Mouse (Mus musculus) thymus, adult 2 months (tissue): ENCODE data around the gene Smyd4. TPM values are rescaled to one million over a fixed set of nuclear protein-coding genes. Genes with fewer than 3 reads are reported as not detected.
A peak's percentile ranks its signal among the peaks of the same experiment; 100 is the strongest.

Experiments
- DNase-seq: peaks from one replicate; pipeline ENCODE4 v3.0.0; 2021
- H3K27ac ChIP-seq: fragments of 200-500 bp; 2 replicates; pipeline ENCODE4 v1.5.1; 2012; ENCODE audit warnings: low read length, control low read depth; ENCODE audit not compliant: control insufficient read depth, insufficient read depth
- H3K27me3 ChIP-seq: fragments of 200-500 bp; 2 replicates; pipeline ENCODE4 v1.6.1; 2012; ENCODE audit warnings: mild to moderate bottlenecking, low read length, moderate library complexity, mixed read lengths; ENCODE audit not compliant: control insufficient read depth, insufficient read depth
- H3K36me3 ChIP-seq: fragments of 200-500 bp; 2 replicates; pipeline ENCODE4 v1.6.1; 2012; ENCODE audit warnings: mild to moderate bottlenecking, low read length, moderate library complexity; ENCODE audit not compliant: control insufficient read depth, insufficient read depth
- H3K4me1 ChIP-seq: fragments of 200-500 bp; replicated peaks from 2 replicates; pipeline ENCODE4 v1.6.1; 2012; ENCODE audit warnings: low read length; ENCODE audit not compliant: control insufficient read depth, insufficient read depth
- H3K4me3 ChIP-seq: fragments of 200-500 bp; 2 replicates; pipeline ENCODE4 v1.5.1; 2012; ENCODE audit warnings: mild to moderate bottlenecking, low read length, control low read depth, moderate library complexity; ENCODE audit not compliant: control insufficient read depth, insufficient read depth
- CTCF ChIP-seq: fragments of 200-500 bp; IDR thresholded peaks from 2 replicates; pipeline ENCODE4 v1.5.1; 2012; ENCODE audit warnings: mild to moderate bottlenecking, control low read depth, low read length, moderate library complexity, borderline replicate concordance; ENCODE audit not compliant: control insufficient read depth, poor library complexity, insufficient read depth; ENCODE audit errors: extremely low read depth
- POLR2A ChIP-seq: fragments of 200-500 bp; IDR thresholded peaks from 2 replicates; pipeline ENCODE4 v1.6.1; 2012; ENCODE audit warnings: mild to moderate bottlenecking, low read length, control low read depth, moderate library complexity; ENCODE audit not compliant: control insufficient read depth, poor library complexity, insufficient read depth; ENCODE audit errors: extremely low read depth
- WGBS: fragments of 180-500 bp; shearing (Covaris S2); methylation state at CpG from one replicate; pipeline ENCODE4 v1.1.7; 2018; 5-methylcytosine and 5-hydroxymethylcytosine counted together
- polyA plus RNA-seq: library from polyadenylated mRNA; depleted of rRNA; stranded (reverse); fragments of >200 nt; gene quantifications from 2 replicates; pipeline ENCODE4 v1.2.3, GENCODE M21; 2012; rRNA removed

Smyd4 gene
- polyA plus RNA-seq, 1 experiment = 5.6 TPM

DNA sequence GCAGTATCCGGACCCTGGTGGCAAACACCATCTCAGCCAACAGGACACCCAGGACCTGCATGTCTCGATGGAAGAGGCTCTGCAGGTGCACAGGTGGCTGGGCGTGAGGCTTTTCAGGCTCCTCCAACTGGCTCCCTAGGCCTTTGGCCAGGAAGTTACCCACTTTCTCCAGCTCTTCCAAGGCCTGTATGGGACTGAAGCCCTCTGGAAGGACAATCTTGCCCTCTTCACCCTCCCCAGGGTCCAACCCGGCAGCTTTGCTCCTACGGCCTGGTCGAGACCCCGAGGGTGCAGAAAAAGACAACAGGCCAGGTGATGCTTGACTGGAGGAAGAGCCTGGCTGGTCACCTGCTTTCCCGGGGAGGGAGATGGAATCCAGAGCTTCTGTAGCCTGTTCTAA, 103.8 kb downstream of the Smyd4 start:
- Histone ChIP-seq H3K4me3 (no peak overlapping the region), H3K4me1 (peaks cover 41% of the 10 kb centered on the region), H3K27me3 (no peaks in the 10 kb centered on the region), H3K36me3 (peaks cover 18% of the 10 kb centered on the region), H3K27ac (no peak overlapping the region)
- 98% methylated on average over 8 of the region's 8 CpGs for WGBS
- no peak for TF ChIP-seq POLR2A
- TF ChIP-seq CTCF = no peak
- no peak for DNase-seq

DNA sequence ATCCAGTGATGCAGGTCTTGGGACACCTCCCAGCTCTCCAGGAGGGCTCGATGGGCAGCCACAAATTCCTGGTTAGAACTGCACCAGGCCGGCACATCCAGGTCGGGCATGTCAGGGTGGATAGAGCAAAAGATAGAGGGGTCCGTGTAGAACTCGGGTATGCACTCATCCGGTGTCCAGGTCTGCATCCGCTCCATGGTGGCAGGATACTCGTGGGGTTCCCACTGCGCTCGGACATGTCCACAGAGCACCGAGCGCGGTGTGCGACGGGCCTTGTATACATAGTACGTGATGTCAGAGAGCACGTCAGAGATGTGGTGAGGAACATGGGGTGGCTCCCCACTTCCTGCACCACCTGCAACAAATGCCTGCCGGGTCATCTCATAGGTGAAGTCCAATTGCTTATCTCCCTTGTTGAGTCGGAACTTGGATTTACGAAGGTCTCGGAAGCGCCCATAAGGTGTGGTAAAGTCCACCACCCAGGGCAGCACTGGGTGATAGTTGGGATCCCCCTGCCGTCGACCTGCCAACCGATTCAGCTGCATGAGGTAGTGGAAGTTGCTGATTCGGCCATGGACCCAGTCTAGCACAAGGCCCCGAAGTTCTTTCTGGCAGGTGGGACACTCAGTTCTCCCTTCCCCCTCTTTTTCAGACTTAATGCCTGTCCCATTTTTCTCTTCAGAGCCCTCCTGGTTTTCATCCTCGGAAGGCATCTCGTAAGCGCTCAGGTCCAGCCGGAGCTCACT, 104.8 kb downstream of the Smyd4 start:
- WGBS = 95% methylated on average over 31 of the region's 31 CpGs
- H3K4me1 ChIP-seq = peaks cover 47% of the 10 kb centered on the region
- no peak overlapping the region for H3K4me3 ChIP-seq
- no peak for DNase-seq
- H3K27ac ChIP-seq = no peak overlapping the region
- TF ChIP-seq POLR2A = no peak
- no peak for TF ChIP-seq CTCF
- peaks cover 10% of the 10 kb centered on the region for H3K36me3 ChIP-seq
- H3K27me3 ChIP-seq = no peaks in the 10 kb centered on the region

DNA sequence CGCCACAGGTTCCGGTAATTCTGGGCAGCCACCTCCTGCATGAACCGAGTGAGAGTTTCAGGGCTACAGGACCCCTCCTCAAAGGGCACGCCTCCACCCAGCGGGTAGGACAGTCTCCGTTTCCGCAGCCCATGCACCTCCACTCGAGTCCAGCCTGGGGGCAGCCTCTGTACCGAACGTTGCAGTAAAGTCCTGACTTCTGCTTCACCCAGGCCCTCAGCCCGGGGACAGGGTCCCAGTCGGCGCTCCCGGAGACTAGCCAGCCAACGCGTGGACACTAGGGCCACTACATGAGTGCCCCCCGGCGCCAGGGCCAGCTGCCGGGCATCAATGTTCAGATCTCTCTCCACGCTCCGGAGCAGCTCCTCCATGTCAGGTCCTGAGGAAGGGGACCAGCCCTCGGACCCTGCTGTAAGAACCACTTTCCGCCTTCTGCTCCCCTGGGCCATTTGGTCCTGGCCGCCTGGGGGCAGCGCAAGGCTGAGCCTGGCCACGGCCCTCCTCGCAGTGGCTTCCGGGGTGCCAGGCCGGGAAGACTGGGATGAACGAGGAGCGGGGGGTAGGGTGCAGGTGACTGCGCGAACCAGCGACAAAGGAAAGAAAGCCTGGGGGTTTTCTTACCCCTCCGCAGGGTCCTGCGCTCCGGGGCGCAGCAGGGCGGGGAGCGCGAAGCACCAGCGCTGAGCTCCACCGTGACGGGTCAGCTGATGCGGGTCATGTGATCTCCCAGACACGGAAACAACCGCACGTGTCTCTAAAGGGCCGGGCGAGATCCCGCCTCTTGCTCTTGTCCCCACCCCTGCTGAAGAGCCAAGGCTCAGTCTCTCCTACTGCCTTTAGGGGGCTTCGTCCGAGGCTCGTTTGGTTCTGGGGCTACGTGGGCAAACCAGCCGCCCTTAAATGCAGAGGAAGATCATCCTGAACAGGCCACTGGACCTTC, 106.0 kb downstream of the Smyd4 start, which contains the start of gene Wdr81:
Gene Wdr81, minus strand, starts transcription at position 727 of the 940 bp plus-strand sequence.
- DNase-seq = peak; percentile 88

More for the DNA sequence above, 106.0 kb downstream of the Smyd4 start, which contains the start of gene Wdr81:
- TF ChIP-seq POLR2A (peak; percentile 61), CTCF (peak; percentile 36; the same call in 1 of the 2 replicates)
- Histone ChIP-seq H3K27ac (peak within 1 kb of the TSS; percentile 94), H3K4me1 (peaks cover 56% of the 10 kb centered on the region), H3K4me3 (peak within 1 kb of the TSS; percentile 72), H3K27me3 (no peaks in the 10 kb centered on the region), H3K36me3 (no peaks in the 10 kb centered on the region)
- 3% methylated on average over 56 of the region's 56 CpGs for WGBS

Other genes starting within 250 kb of the Smyd4 start
- gene Hic1, start 178.9 kb upstream of the Smyd4 start, polyA plus RNA-seq = 10.6 and 14.1 TPM in 2 replicates
- 37.6 and 48.9 TPM in 2 replicates for gene Ovca2, start 169.6 kb upstream of the Smyd4 start, polyA plus RNA-seq
- gene Dph1, start 157.2 kb upstream of the Smyd4 start, polyA plus RNA-seq = 28.3 and 33.8 TPM in 2 replicates
- 15.3 and 15.5 TPM in 2 replicates for gene Rtn4rl1, start 154.7 kb upstream of the Smyd4 start, polyA plus RNA-seq
- 62.8 and 93.9 TPM in 2 replicates for gene Rpa1, start 109 bp upstream of the Smyd4 start, polyA plus RNA-seq
- 43.4 and 46.7 TPM in 2 replicates for gene Serpinf1, start 74.3 kb downstream of the Smyd4 start, polyA plus RNA-seq
- 1.4 and 3.1 TPM in 2 replicates for gene Serpinf2, start 91.2 kb downstream of the Smyd4 start, polyA plus RNA-seq
- 52.1 and 53.7 TPM in 2 replicates for gene Wdr81, start 106.3 kb downstream of the Smyd4 start, polyA plus RNA-seq
- gene Tlcd2, start 113.3 kb downstream of the Smyd4 start, polyA plus RNA-seq = 13.0 and 14.4 TPM in 2 replicates
- gene Prpf8, start 138.4 kb downstream of the Smyd4 start, polyA plus RNA-seq = 142 and 161 TPM in 2 replicates
- gene Rilp, start 161.7 kb downstream of the Smyd4 start, polyA plus RNA-seq = 3.0 and 3.2 TPM in 2 replicates
- gene Scarf1, start 165.1 kb downstream of the Smyd4 start, polyA plus RNA-seq = 4.7 and 4.8 TPM in 2 replicates
- gene Slc43a2, start 183.3 kb downstream of the Smyd4 start, polyA plus RNA-seq = 207 and 214 TPM in 2 replicates
- 99.7 and 108 TPM in 2 replicates for gene Pitpna, start 239.7 kb downstream of the Smyd4 start, polyA plus RNA-seq